Comparison of ENCODE assay signal across 9 mouse cellular contexts in the genomic region with DNA sequence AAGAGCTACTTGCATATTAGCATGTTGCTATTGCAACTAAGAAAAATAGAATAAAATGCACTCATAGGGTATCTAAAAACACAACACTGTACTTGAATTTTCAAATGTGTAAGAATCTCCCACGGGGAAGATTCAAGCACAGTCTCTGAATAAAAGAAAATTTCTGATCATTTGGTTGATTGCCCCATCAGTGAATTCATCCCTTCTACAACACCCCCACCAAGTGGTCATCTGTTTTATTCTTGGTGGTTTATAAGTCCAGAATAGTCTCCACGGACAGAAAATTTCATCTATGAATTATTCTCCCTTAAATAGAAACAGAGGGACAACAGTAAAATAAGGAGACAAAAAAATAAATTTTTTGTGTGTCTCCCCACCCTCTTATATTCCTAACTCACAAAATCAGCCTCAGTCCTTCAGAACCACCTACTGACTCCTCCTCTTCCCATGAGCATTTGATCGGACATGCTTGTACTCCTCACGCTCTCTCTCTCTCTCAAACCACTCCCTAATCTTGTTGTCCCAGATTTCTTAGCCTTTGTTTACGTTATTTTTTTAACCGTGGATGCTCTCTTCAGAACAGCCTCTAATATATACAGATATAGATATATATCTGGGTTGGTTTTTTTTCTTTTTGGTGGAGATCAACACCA.
DNase-seq lines count a peak whose midpoint lies in the region; ATAC-seq and TF ChIP-seq lines count a peak whose summit lies in the region.
"Had no signal": no experiment of that assay in that cellular context is flagged by ENCODE, and none has a peak within 500 bp of the region (broad histone marks: within the 10 kb centered on the region; RNA-seq: fewer than 3 reads in every experiment).

No protein-coding gene starts in this region.

- 50% methylated on average over 6 of the region's 6 CpGs for WGBS in hindbrain, embryonic 16.5 days
- 49% methylated on average over 6 of the region's 6 CpGs for WGBS in hindbrain, embryonic 12.5 days

- no peak overlapping the region for H3K9ac ChIP-seq in hindbrain, embryonic 16.5 days (ENCODE audit: low read depth, low read length)
- H3K9ac ChIP-seq in hindbrain, embryonic 12.5 days: no peak overlapping the region
- H3K9ac ChIP-seq in MEL (ENCODE audit: control insufficient read depth, low read depth, low read length, poor library complexity, severe bottlenecking): no peak overlapping the region

- no peak for TF ChIP-seq EP300 in MEL (IDR thresholded peaks at IDR 0.05; ENCODE audit: low read depth in 1 of 2, low read length in 2 of 2)

- H3K4me1 ChIP-seq in hindbrain, embryonic 16.5 days (ENCODE audit: control insufficient read depth, insufficient read depth, low read depth, low read length): no peaks in the 10 kb centered on the region
- no peaks in the 10 kb centered on the region for H3K4me1 ChIP-seq in hindbrain, embryonic 12.5 days
- no peaks in the 10 kb centered on the region for H3K4me1 ChIP-seq in MEL (ENCODE audit: control insufficient read depth in 1 of 2, insufficient read depth in 2 of 2, low read length in 2 of 2)
- H3K4me1 ChIP-seq: megakaryocyte, embryonic 14.5 days had no signal

- TF ChIP-seq RAD21 in MEL (IDR thresholded peaks at IDR 0.05; ENCODE audit: low read depth, low read length): peak; percentile 10; the same call in 1 of the 2 replicates

- H3K27ac ChIP-seq in hindbrain, embryonic 16.5 days (ENCODE audit: low read depth, low read length): no peak overlapping the region
- no peak overlapping the region for H3K27ac ChIP-seq in hindbrain, embryonic 12.5 days
- H3K27ac ChIP-seq in MEL (ENCODE audit: control insufficient read depth, low read depth, low read length): no peak overlapping the region

- DNase-seq in MEL (ENCODE audit: low read depth, low spot score): no peak
- DNase-seq in embryo, embryonic 9.5 days (ENCODE audit: extremely low spot score): peak; percentile 32
- peak; percentile 19 to 70 for DNase-seq in layer of hippocampus, postnatal 14 days (ENCODE audit: low spot score in 2 of 2)

- no peak overlapping the region for H3K4me3 ChIP-seq in hindbrain, embryonic 16.5 days (ENCODE audit: low read length)
- H3K4me3 ChIP-seq in hindbrain, embryonic 12.5 days: no peak overlapping the region
- H3K4me3 ChIP-seq in MEL (ENCODE audit: control insufficient read depth in 1 of 2, insufficient read depth in 1 of 2, low read depth in 2 of 2, low read length in 2 of 2): no peak overlapping the region
- H3K4me3 ChIP-seq: megakaryocyte, embryonic 14.5 days had no signal

- no peaks in the 10 kb centered on the region for H3K36me3 ChIP-seq in hindbrain, embryonic 16.5 days (ENCODE audit: control insufficient read depth, insufficient read depth, low read length)
- no peaks in the 10 kb centered on the region for H3K36me3 ChIP-seq in hindbrain, embryonic 12.5 days
- H3K36me3 ChIP-seq in MEL (ENCODE audit: control insufficient read depth in 1 of 2, insufficient read depth in 2 of 2, low read length in 2 of 2): no peaks in the 10 kb centered on the region

- no peak for TF ChIP-seq POLR2A in MEL (IDR thresholded peaks at IDR 0.05; ENCODE audit: control insufficient read depth in 1 of 2, insufficient read depth in 1 of 2, low read depth in 1 of 2, low read length in 2 of 2, poor library complexity in 1 of 2)

- H3K9me3 ChIP-seq in hindbrain, embryonic 16.5 days (ENCODE audit: control insufficient read depth, low read length): no peaks in the 10 kb centered on the region
- H3K9me3 ChIP-seq in hindbrain, embryonic 12.5 days (replicated peaks): no peaks in the 10 kb centered on the region
- no peaks in the 10 kb centered on the region for H3K9me3 ChIP-seq in MEL (replicated peaks; ENCODE audit: insufficient read depth, low read length)
- H3K9me3 ChIP-seq: megakaryocyte, embryonic 14.5 days had no signal

- no peak for TF ChIP-seq CTCF in MEL (IDR thresholded peaks at IDR 0.05 in 2 of 3, conservative IDR thresholded peaks at IDR 0.05 in 1 of 3; ENCODE audit: control insufficient read depth in 1 of 3, insufficient read depth in 1 of 3, low read depth in 2 of 3, low read length in 3 of 3, poor library complexity in 1 of 3, severe bottlenecking in 1 of 3)

- ATAC-seq in hindbrain, embryonic 16.5 days: peak; percentile 76; the same call in 1 of the 2 replicates
- ATAC-seq in hindbrain, embryonic 12.5 days (ENCODE audit: low FRiP score): no peak
- ATAC-seq in megakaryocyte, adult 5-6 weeks (ENCODE audit: poor library complexity, severe bottlenecking): no peak
- ATAC-seq in erythroid progenitor cell, adult 5-6 weeks (replicated peaks; ENCODE audit: low FRiP score, poor library complexity, severe bottlenecking): no peak
- no peak for ATAC-seq in CD4-positive, CD25-positive, alpha-beta regulatory T cell, adult 4 months

- H3K27me3 ChIP-seq in hindbrain, embryonic 16.5 days (replicated peaks; ENCODE audit: control insufficient read depth, insufficient read depth, low read length): peaks cover 3% of the 10 kb centered on the region; the same call in 1 of the 2 replicates
- peaks cover 5% of the 10 kb centered on the region for H3K27me3 ChIP-seq in hindbrain, embryonic 12.5 days
- H3K27me3 ChIP-seq in MEL (ENCODE audit: control insufficient read depth in 1 of 2, insufficient read depth in 2 of 2, low read length in 2 of 2): peaks cover 0 to 2% of the 10 kb centered on the region in 2 experiments; a peak in 1 of 4 replicates
- H3K27me3 ChIP-seq: megakaryocyte, embryonic 14.5 days had no signal

- H3K4me2 ChIP-seq in hindbrain, embryonic 16.5 days (ENCODE audit: low read length): no peak overlapping the region; the same call in 1 of the 2 replicates
- no peak overlapping the region for H3K4me2 ChIP-seq in hindbrain, embryonic 12.5 days (replicated peaks)

- H3K79me2 ChIP-seq in MEL (ENCODE audit: control insufficient read depth, insufficient read depth, low read length, poor library complexity): no peaks in the 10 kb centered on the region

TF ChIP-seq in MEL, 35 proteins besides CTCF, POLR2A, EP300 and RAD21:
- TF ChIP-seq E2F4 (IDR thresholded peaks at IDR 0.05; ENCODE audit: borderline replicate concordance, low read depth, low read length) (no peak), ZKSCAN1 (IDR thresholded peaks at IDR 0.05; ENCODE audit: low read depth, low read length) (no peak), ZMIZ1 (IDR thresholded peaks at IDR 0.05; ENCODE audit: low read depth, low read length) (no peak), SMC3 (IDR thresholded peaks at IDR 0.05; ENCODE audit: low read depth, low read length) (no peak), NELFE (IDR thresholded peaks at IDR 0.05; ENCODE audit: low read depth, low read length) (no peak), ZC3H11A (IDR thresholded peaks at IDR 0.05; ENCODE audit: low read depth, low read length) (no peak), MXI1 (IDR thresholded peaks at IDR 0.05; ENCODE audit: low read depth, low read length) (no peak), MAX (IDR thresholded peaks at IDR 0.05; ENCODE audit: low read length) (no peak), KAT2A (conservative IDR thresholded peaks at IDR 0.05; ENCODE audit: low read depth, low read length) (no peak)
